Mouse (Mus musculus) effector memory CD4-positive, alpha-beta T cell, adult 7 months (primary cell): ENCODE data around the gene Hlx. TPM values are rescaled to one million over a fixed set of nuclear protein-coding genes. Genes with fewer than 3 reads are reported as not detected.

Experiments
- polyA plus RNA-seq: library from polyadenylated mRNA; unstranded; fragments of 100-300 nt; shearing (Covaris generic); gene quantifications from one replicate; pipeline ENCODE4 v1.2.1, GENCODE M21; 2017

Gene Hlx
- polyA plus RNA-seq = 0.88 TPM

DNA sequence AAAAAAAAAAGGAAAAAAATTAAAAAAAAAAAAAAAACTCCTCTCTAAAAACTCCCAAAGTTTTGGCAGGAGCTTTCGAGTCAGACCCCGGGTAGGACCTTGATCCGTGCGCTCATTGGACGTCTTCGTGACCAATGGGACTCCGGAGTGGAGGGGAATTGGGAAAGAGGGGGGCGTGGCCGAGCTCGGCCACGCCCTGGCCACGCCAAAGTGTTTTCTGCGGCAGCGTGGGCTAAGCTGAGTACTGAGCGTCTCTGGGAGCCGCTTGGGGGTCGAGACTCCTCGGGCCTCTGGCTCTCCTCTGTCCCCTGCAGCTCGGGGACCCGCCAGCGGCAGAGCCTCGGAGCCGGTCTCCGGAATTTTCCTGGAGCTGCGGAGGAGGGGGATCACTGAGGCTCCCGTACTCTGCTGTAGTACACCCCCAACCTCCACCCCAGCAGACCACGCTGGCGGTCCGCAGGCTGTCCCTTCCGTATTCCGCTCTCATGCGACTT lies at the start of gene Hlx:
Gene Hlx, minus strand, starts transcription at position 64 of the 494 bp plus-strand sequence.

Other genes with a start within 250 kb of the Hlx start
- not detected for gene Marc1, start 78.7 kb upstream of the Hlx start, polyA plus RNA-seq
- 200 TPM for gene Marc2, start 113.8 kb upstream of the Hlx start, polyA plus RNA-seq
- gene C130074G19Rik, start 150.6 kb upstream of the Hlx start, polyA plus RNA-seq = not detected